Mouse (Mus musculus) E14TG2a.4 (cell line): Measurements from ENCODE around the gene Ispd.

Source experiments
- CTCF ChIP-seq: conservative IDR thresholded peaks from 2 replicates; pipeline ENCODE4 v1.5.1; 2014; ENCODE audit warnings: low read length
- NANOG ChIP-seq: IDR thresholded peaks from 2 replicates; pipeline ENCODE4 v1.6.1; 2014; ENCODE audit warnings: borderline replicate concordance, low read length, mixed read lengths
- POU5F1 ChIP-seq: IDR thresholded peaks from 2 replicates; pipeline ENCODE4 v1.6.1; 2014; ENCODE audit warnings: low read length, borderline replicate concordance

DNA sequence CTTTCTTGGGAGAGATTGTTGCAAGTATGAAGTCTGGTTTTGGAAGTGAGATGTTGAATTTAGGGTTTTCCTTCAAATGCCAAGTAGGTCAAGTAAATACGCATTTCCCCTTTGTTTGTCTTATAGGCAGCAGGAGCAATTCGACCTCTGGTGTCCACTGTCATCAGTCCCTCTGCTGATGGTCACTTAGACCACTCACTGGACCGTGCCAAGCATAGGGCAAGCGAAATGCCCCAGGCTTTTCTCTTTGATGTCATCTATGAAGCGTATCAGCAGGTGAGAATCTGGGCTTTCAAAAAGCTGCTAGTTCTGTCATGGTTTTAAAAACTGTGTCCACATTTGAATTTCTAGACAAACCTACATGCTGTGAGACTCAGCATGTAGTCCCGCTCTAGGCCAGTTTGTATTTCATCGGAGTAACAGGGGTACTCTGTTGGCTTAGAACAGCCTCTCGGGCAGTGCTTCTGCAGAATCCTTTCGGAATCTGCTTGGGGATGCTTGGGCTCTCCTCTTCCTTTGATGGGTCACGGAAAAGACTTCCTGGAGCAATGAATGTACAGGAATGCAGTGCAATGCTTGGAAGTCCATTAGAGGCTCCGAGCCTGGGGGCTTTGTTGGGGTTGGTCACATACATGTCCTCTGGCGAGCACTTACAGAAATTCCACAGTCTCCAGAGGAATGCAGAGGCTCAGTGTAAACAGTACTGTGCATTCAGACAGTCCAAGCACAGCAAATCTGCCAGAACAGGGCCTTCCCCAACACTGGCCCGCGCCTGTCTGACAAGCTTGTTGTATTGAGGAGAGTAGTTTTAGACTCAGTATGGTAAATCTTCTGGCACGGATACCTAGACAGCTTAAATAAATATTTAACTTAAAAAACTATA, 45.2 kb downstream of the Ispd start:
- TF ChIP-seq CTCF (no peak), NANOG (no peak), POU5F1 (no peak)
